Mouse (Mus musculus) forelimb bud, embryonic 11.5 days (tissue): ENCODE results near the gene Hs3st1.
A peak's percentile ranks its signal among the peaks of the same experiment; 100 is the strongest.

Experiments
- DNase-seq: peaks from one replicate; pipeline ENCODE4 v3.0.0-alpha.2; 2012; ENCODE audit warnings: low read depth, low spot score

Gene Hs3st1

GRCm38 (mm10) chr5:39643260-39643923, 111.9 kb downstream of the Hs3st1 start:
- DNase-seq = no peak

- no peak for DNase-seq
Measured at GRCm38 (mm10) chr5:39642222-39642770, 113.0 kb downstream of the Hs3st1 start.

DNA sequence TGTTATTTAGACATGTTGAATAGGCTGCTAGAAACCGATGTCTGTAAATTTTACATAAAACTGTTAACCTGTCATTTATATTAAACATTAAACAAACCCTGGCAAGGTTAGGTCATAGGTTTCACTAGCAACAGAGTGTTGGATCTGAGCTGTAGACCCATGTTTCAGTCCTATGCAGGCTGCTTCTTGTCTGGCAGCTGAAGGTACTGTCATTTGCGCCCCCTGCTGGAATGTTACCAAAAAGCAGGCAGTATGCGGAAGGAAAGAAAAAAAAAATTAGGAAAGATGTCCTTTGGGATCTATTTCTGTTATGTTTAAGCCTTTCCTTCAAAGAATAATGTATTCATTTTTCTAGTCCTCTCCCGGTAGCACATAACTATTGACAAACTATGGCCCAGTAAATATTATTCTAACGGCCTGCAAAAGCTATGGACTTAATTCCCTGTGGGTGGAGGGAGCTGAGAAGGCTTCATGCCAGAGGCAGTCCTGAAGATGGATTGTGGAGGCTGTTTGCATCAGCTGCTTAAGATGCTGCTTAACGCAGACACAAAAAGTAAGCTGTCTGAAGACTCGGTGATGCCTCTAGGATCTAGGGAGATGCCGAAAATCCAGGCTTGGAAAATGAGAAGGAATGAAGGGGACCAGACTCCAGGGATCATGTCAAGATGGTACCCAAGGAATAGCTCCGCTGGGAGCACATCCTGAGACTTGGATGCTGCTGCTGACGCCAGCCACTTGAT, 115.7 kb downstream of the Hs3st1 start:
- DNase-seq = peak; percentile 68

DNA sequence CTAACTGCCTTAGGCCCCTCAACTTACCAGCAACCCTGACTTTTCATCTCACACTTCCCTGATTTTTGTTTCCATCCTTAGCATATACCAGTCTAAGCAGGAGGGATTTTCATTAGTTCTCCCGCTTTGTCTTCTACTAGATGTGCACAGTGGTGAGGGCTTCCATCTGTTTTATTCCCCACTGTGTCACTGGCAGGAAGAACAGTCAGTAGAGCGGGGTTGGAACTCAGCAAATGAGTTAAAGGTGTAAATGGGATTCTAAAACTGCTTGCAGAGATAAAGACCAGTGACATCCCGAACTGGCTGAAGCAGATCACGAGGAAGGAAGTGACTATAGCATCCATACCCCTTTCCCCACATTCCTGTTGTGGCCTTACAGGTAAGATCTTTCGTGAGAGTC, 116.3 kb downstream of the Hs3st1 start:
- no peak for DNase-seq

DNA sequence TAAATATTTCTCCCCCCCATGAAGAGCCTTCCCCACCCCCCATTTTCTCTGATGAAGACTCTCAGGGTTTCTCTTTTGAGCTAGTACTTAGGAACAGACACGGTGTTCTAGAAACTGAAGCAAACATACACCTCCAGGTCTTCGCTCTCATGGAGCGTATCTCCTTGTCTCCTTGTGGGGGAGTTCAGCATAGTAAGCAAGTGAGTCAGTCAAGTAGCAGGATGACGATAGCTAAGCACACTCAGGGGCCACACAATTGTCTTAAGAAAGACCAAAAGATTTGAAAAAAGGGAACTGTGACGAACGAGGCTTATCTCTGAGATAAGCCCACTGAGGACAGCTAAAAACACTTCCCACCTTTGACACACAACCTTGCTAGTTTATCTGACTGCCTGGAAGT, 117.4 kb downstream of the Hs3st1 start:
- no peak for DNase-seq

GRCm38 (mm10) chr5:39636090-39636489, 119.2 kb downstream of the Hs3st1 start:
- no peak for DNase-seq

DNA sequence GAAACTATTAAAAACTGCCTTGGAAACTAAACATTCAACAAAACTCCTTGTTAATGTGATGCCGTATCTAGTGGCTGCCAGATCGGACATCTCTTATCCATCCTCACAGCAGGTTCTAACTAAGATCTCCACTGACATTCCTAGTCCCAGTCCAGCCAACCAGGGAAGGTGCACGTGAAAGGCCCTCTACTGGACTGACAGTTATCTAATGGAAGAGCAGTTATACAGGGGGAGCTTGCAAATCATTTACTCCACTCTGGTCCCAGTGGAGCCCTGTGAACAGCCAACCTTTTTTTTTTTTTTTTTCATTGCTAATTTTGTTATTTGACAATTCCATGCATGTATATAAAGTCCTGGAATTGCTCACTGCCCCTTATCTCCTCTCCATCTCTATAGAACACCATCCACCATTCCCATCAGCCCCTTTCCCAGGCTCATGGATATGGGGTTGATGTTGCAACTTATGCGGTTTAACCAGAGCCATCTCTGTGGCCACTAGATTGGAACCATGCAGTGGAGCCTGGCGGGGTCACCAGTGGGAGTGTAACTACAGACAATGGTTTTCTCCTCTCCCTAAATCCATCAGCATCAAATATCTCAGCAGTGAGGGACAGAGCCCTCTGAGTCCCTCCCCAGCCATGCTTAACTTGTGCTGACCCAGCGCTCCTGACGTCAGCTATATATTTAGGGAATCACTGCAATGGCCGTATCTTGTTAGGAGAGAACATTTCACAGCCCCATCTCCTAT, 120.8 kb downstream of the Hs3st1 start:
- DNase-seq = no peak

- no peak for DNase-seq
Measured at GRCm38 (mm10) chr5:39633206-39633605, 122.1 kb downstream of the Hs3st1 start.

DNA sequence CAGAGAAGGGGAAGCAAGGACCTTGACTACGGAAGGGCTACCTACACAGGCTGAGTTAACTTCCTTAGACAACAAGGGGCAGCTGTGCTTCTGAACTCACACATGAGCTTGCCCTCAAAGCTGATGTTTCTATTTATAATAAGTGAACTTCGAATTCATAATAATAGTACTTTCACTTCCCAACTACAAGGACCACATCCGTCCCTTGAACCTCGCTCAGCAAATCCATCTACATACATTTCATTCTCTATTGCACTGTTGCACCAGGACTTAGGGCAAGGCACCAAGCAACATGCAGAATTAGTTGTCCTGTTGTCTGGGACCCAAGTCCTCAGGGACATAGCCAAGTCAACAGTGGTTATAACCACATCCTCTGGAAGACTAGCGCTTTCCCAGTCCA, 124.4 kb downstream of the Hs3st1 start:
- no peak for DNase-seq

DNA sequence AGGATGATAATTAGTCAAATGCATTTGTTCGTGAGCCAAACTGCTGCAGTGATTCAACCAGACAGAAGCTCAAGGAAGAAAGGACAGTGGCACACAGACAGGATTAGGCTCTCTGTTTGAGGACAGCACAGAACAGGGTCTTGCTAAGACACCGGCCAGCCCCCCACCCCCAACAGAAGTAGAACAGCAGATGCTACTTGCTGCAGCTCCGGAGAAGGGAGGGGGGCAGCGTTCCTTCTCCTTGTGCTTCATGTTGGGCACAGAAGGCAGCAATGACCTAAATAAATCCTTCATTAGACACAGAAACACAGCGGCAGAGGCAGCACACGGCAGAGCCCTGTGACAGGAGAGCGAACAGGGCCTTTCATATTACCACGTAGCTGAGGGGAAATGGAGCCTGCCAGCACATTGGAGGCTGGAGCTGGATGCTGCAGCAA, 130.2 kb downstream of the Hs3st1 start:
- DNase-seq = no peak

- DNase-seq = no peak
Measured at GRCm38 (mm10) chr5:39624218-39624590, 131.1 kb downstream of the Hs3st1 start.

GRCm38 (mm10) chr5:39623304-39624217, 131.7 kb downstream of the Hs3st1 start:
- DNase-seq = peak; percentile 47

GRCm38 (mm10) chr5:39620206-39620866, 134.9 kb downstream of the Hs3st1 start:
- DNase-seq = no peak

- no peak for DNase-seq
Measured at GRCm38 (mm10) chr5:39617354-39617977, 137.8 kb downstream of the Hs3st1 start.

GRCm38 (mm10) chr5:39615202-39615601, 140.1 kb downstream of the Hs3st1 start:
- no peak for DNase-seq

GRCm38 (mm10) chr5:39613534-39613933, 141.7 kb downstream of the Hs3st1 start:
- DNase-seq = no peak

DNA sequence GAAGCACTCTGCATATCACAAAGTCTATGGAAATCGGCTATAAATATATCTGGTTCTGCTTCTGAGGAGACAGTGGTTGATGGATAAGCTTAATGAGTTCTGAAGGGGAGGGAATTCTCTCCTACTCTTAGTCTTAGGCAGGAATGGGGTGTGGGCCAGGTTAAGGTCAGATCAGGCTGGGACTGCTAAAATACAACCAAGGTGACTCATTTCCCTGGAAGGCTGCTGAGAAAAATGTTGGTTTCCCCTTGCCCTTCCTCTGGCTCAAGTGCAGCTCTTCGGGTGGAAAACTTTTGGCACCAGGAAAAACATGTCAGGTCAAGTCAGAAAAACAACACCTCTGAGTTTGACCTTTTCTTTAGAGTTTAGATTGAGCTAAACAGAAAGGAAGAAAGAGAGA, 143.0 kb downstream of the Hs3st1 start:
- no peak for DNase-seq

- DNase-seq = no peak
Measured at GRCm38 (mm10) chr5:39608260-39608659, 147.0 kb downstream of the Hs3st1 start.

GRCm38 (mm10) chr5:39594737-39595136, 160.5 kb downstream of the Hs3st1 start:
- no peak for DNase-seq
